Mouse (Mus musculus) heart, postnatal 0 days (tissue): ENCODE results near the gene Fam173a. TPM values are rescaled to one million over a fixed set of nuclear protein-coding genes. Genes with fewer than 3 reads are reported as not detected.

Experiments
- ATAC-seq: fragments of 200-750 bp; cut with Nextera tagmentation; 2 replicates; pipeline ENCODE4 v1.8.0; 2017; ENCODE audit warnings: low read depth, moderate number of reproducible peaks, moderate library complexity; ENCODE audit not compliant: insufficient read depth
- DNase-seq: peaks from one replicate; pipeline ENCODE4 v3.0.0-alpha.2; 2016; ENCODE audit warnings: low spot score
- H3K27ac ChIP-seq: fragments of 300-500 bp; sonication (generic); 2 replicates; pipeline ENCODE4 v1.5.1; 2014; ENCODE audit warnings: low read depth, mild to moderate bottlenecking
- H3K27me3 ChIP-seq: fragments of 300-500 bp; sonication (generic); 2 replicates; pipeline ENCODE4 v1.6.1; 2014; ENCODE audit warnings: low read length, mixed read lengths; ENCODE audit not compliant: control insufficient read depth, insufficient read depth
- H3K36me3 ChIP-seq: fragments of 300-500 bp; sonication (generic); replicated peaks from 2 replicates; pipeline ENCODE4 v1.6.1; 2014; ENCODE audit warnings: low read length, mixed read lengths; ENCODE audit not compliant: control insufficient read depth, insufficient read depth
- H3K4me1 ChIP-seq: fragments of 300-500 bp; sonication (generic); 2 replicates; pipeline ENCODE4 v1.6.1; 2014; ENCODE audit warnings: antibody characterized with exemption; ENCODE audit not compliant: control insufficient read depth, insufficient read depth
- H3K4me2 ChIP-seq: fragments of 300-500 bp; sonication (generic); 2 replicates; pipeline ENCODE4 v1.6.1; 2014; ENCODE audit warnings: low read depth, mild to moderate bottlenecking, low read length, moderate library complexity
- H3K4me3 ChIP-seq: fragments of 300-500 bp; sonication (generic); 2 replicates; pipeline ENCODE4 v1.5.1; 2014; ENCODE audit warnings: low read depth, low read length
- H3K9ac ChIP-seq: fragments of 300-500 bp; sonication (generic); replicated peaks from 2 replicates; pipeline ENCODE4 v1.6.1; 2014; ENCODE audit warnings: low read depth, low read length, mixed read lengths
- H3K9me3 ChIP-seq: fragments of 300-500 bp; sonication (generic); replicated peaks from 2 replicates; pipeline ENCODE4 v1.6.1; 2016; ENCODE audit warnings: low read length; ENCODE audit not compliant: control insufficient read depth
- CTCF ChIP-seq: IDR thresholded peaks from 2 replicates; pipeline ENCODE4 v1.5.1; 2016; ENCODE audit warnings: antibody characterized with exemption, control low read depth, low read depth
- EP300 ChIP-seq: IDR thresholded peaks from 2 replicates; pipeline ENCODE4 v1.6.1; 2016; ENCODE audit warnings: antibody characterized with exemption, low read depth
- WGBS: fragments of 180-500 bp; shearing (Covaris S2); extraction: QIAGEN DNeasy Blood & Tissue Kit; methylation state at CpG from one replicate; pipeline ENCODE4 v1.1.7; 2014; 5-methylcytosine and 5-hydroxymethylcytosine counted together
- polyA plus RNA-seq: library from polyadenylated mRNA; unstranded; fragments of >200 nt; fragmentation: Nextera tagmentation; extraction: Ambion mirVana; gene quantifications from 2 replicates; pipeline ENCODE4 v1.2.1, GENCODE M21; 2015
- total RNA-seq: library from RNA; depleted of rRNA; stranded (reverse); fragments of >200 nt; gene quantifications from 2 replicates; pipeline ENCODE4 v1.2.3, GENCODE M21; 2014; ENCODE audit warnings: low replicate concordance

Fam173a gene
- total and polyA plus RNA-seq, 2 experiments from 2014 or later: 32.5 to 55.6 TPM

GRCm38 (mm10) chr17:25834595-25835222 lies 42.0 kb upstream of the Fam173a start:
- H3K9me3 ChIP-seq: no peaks in the 10 kb centered on the region
- no peaks in the 10 kb centered on the region for H3K27me3 ChIP-seq
- DNase-seq (no peak), ATAC-seq (no peak)
- WGBS: 76% methylated on average over 12 of the region's 12 CpGs
- H3K36me3 ChIP-seq: peaks cover 35% of the 10 kb centered on the region
- peak overlapping the region; percentile 95 for H3K4me2 ChIP-seq
- H3K4me3 ChIP-seq: peak overlapping the region; percentile 77
- H3K9ac ChIP-seq: peak overlapping the region; percentile 79
- peaks cover 45% of the 10 kb centered on the region for H3K4me1 ChIP-seq
- no peak for TF ChIP-seq CTCF
- TF ChIP-seq EP300: no peak
- peak overlapping the region; percentile 99 for H3K27ac ChIP-seq

- Histone ChIP-seq H3K27ac (peak overlapping the region; percentile 99), H3K4me1 (peaks cover 51% of the 10 kb centered on the region)
- WGBS: 6% methylated on average over 6 of the region's 6 CpGs
Measured at GRCm38 (mm10) chr17:25833961-25834594, 41.4 kb upstream of the Fam173a start.

DNA sequence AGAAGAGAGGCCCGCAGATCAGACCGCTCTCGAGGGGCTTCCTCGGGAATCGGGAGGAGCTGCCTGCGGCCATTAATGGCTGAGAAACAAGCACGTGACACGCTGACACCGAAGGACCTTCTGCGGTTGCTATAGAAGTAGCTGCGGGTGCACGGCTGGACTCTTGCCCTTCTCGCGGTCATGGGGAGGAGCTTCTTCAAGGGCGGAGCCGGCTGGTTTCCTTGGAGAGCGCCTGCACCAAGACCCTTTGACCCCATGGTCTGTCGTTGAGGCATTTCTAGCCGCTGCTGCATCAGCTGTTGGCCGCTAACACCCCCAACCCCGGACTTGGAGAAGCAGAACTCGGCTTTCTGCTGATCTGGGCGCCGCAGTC lies 40.6 kb upstream of the Fam173a start, which contains the start of gene Stub1:
TSS of gene Stub1 (minus strand) at position 114 of the 373 bp plus-strand sequence.
- DNase-seq (peak; percentile 96), ATAC-seq (peak; percentile 78)
- under 1% methylated on average over 24 of the region's 24 CpGs for WGBS
- TF ChIP-seq EP300 (peak; percentile 15; the same call in 1 of the 2 replicates), CTCF (no peak)
- no peaks in the 10 kb centered on the region for H3K27me3 ChIP-seq
- H3K4me3 ChIP-seq: peak within 1 kb of the TSS; percentile 77
- peaks cover 55% of the 10 kb centered on the region for H3K4me1 ChIP-seq
- H3K9me3 ChIP-seq: no peaks in the 10 kb centered on the region
- peak within 1 kb of the TSS; percentile 79 for H3K9ac ChIP-seq
- peak within 1 kb of the TSS; percentile 99 for H3K27ac ChIP-seq
- H3K4me2 ChIP-seq: peak within 1 kb of the TSS; percentile 95
- H3K36me3 ChIP-seq: peaks cover 22% of the 10 kb centered on the region

More at GRCm38 (mm10) chr17:25833961-25834594, 41.4 kb upstream of the Fam173a start:
- Histone ChIP-seq H3K4me3 (peak overlapping the region; percentile 77), H3K27me3 (no peaks in the 10 kb centered on the region), H3K4me2 (peak overlapping the region; percentile 95), H3K36me3 (peaks cover 29% of the 10 kb centered on the region), H3K9me3 (no peaks in the 10 kb centered on the region), H3K9ac (peak overlapping the region; percentile 79)
- DNase-seq (no peak), ATAC-seq (no peak)
- TF ChIP-seq CTCF: no peak
- TF ChIP-seq EP300: no peak

GRCm38 (mm10) chr17:25832436-25833290 lies 40.0 kb upstream of the Fam173a start:
- peaks cover 17% of the 10 kb centered on the region for H3K36me3 ChIP-seq
- no peaks in the 10 kb centered on the region for H3K9me3 ChIP-seq
- peak overlapping the region; percentile 95 for H3K4me2 ChIP-seq
- peak; percentile 99 for DNase-seq
- peak overlapping the region; percentile 99 for H3K27ac ChIP-seq
- H3K9ac ChIP-seq: peak overlapping the region; percentile 79
- no peaks in the 10 kb centered on the region for H3K27me3 ChIP-seq
- ATAC-seq: peak; percentile 92
- peaks cover 57% of the 10 kb centered on the region for H3K4me1 ChIP-seq
- WGBS: under 1% methylated on average over 72 of the region's 77 CpGs
- peak; percentile 85 for TF ChIP-seq EP300
- TF ChIP-seq CTCF: no peak
- peak overlapping the region; percentile 77 for H3K4me3 ChIP-seq
